Mouse (Mus musculus) forebrain, postnatal 0 days (tissue): ENCODE measurements around the gene Cdk1. TPM values are rescaled to one million over a fixed set of nuclear protein-coding genes. Genes with fewer than 3 reads are reported as not detected.

Experiments used
- ATAC-seq: fragments of 200-750 bp; cut with Nextera tagmentation; 2 replicates; pipeline ENCODE4 v1.8.0; 2017; ENCODE audit warnings: mild to moderate bottlenecking, moderate library complexity
- DNase-seq: peaks from one replicate; pipeline ENCODE4 v3.0.0-alpha.2; 2015
- H3K27ac ChIP-seq: fragments of 300-500 bp; sonication (generic); 2 replicates; pipeline ENCODE4 v1.5.1; 2014; ENCODE audit warnings: low read depth, mild to moderate bottlenecking, antibody characterized with exemption, low read length, moderate library complexity, mixed read lengths
- H3K27me3 ChIP-seq: fragments of 300-500 bp; sonication (generic); 2 replicates; pipeline ENCODE4 v1.6.1; 2014; ENCODE audit warnings: mild to moderate bottlenecking, low read length, mixed read lengths; ENCODE audit not compliant: insufficient read depth
- H3K36me3 ChIP-seq: fragments of 300-500 bp; sonication (generic); 2 replicates; pipeline ENCODE4 v1.6.1; 2014; ENCODE audit warnings: mild to moderate bottlenecking, moderate library complexity; ENCODE audit not compliant: insufficient read depth
- H3K4me1 ChIP-seq: fragments of 300-500 bp; sonication (generic); 2 replicates; pipeline ENCODE4 v1.6.1; 2014; ENCODE audit warnings: antibody characterized with exemption; ENCODE audit not compliant: insufficient read depth
- H3K4me2 ChIP-seq: fragments of 300-500 bp; sonication (generic); 2 replicates; pipeline ENCODE4 v1.6.1; 2014; ENCODE audit warnings: low read depth, mild to moderate bottlenecking, moderate library complexity
- H3K4me3 ChIP-seq: fragments of 300-500 bp; sonication (generic); 2 replicates; pipeline ENCODE4 v1.5.1; 2014; ENCODE audit warnings: low read depth, low read length, mixed read lengths
- H3K9ac ChIP-seq: fragments of 300-500 bp; sonication (generic); 2 replicates; pipeline ENCODE4 v1.6.1; 2014; ENCODE audit warnings: mild to moderate bottlenecking
- H3K9me3 ChIP-seq: fragments of 300-500 bp; sonication (generic); 2 replicates; pipeline ENCODE4 v1.6.1; 2016; ENCODE audit warnings: low read length
- CTCF ChIP-seq: sonication (generic); IDR thresholded peaks from 2 replicates; pipeline ENCODE4 v1.5.1; 2016; ENCODE audit warnings: antibody characterized with exemption, control low read depth, low read depth
- WGBS: fragments of 180-500 bp; shearing (Covaris S2); extraction: QIAGEN DNeasy Blood & Tissue Kit; methylation state at CpG from one replicate; pipeline ENCODE4 v1.1.7; 2014; 5-methylcytosine and 5-hydroxymethylcytosine counted together
- polyA plus RNA-seq: library from polyadenylated mRNA; unstranded; fragments of >200 nt; fragmentation: Nextera tagmentation; extraction: Ambion mirVana; gene quantifications from 2 replicates; pipeline ENCODE4 v1.2.1, GENCODE M21; 2015
- total RNA-seq: library from RNA; depleted of rRNA; stranded (reverse); fragments of >200 nt; gene quantifications from 2 replicates; pipeline ENCODE4 v1.2.3, GENCODE M21; 2014

Cdk1 gene
- total and polyA plus RNA-seq, 2 experiments from 2014 or later = 44.1 to 47.7 TPM

GRCm38 (mm10) chr10:69307067-69307466, 45.7 kb downstream of the Cdk1 start:
- H3K9me3 ChIP-seq = no peaks in the 10 kb centered on the region
- H3K27ac ChIP-seq = no peak overlapping the region
- no peak overlapping the region for H3K4me3 ChIP-seq
- no peaks in the 10 kb centered on the region for H3K27me3 ChIP-seq
- no peak overlapping the region for H3K4me2 ChIP-seq
- WGBS = 44% methylated on average over 5 of the region's 5 CpGs
- no peak overlapping the region for H3K9ac ChIP-seq
- H3K4me1 ChIP-seq = no peaks in the 10 kb centered on the region
- DNase-seq (peak; percentile 78), ATAC-seq (no peak; the same call in 1 of the 2 replicates)
- peak; percentile 83 for TF ChIP-seq CTCF
- H3K36me3 ChIP-seq = no peaks in the 10 kb centered on the region

DNA sequence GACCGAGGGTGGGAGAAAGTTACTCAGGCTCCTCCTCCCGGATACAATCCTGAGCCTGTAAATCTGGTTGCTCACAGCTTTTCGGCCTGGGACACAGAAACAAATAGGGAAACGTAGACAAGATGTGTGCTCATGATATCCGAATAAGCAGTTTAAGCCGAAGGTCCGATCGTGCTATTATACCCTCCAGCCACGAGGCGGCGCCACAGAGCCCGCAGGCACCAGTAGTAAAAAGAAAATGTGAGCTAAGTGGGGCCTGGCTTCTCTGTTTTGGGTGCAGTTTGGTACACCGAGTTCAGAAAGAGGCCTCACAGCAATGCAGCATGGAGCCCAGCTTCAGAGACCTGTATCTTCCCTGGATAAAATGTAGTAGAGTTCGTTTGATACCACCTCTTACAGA, 46.5 kb downstream of the Cdk1 start:
- DNase-seq (no peak), ATAC-seq (no peak)
- Histone ChIP-seq H3K36me3 (no peaks in the 10 kb centered on the region), H3K4me2 (no peak overlapping the region), H3K27me3 (no peaks in the 10 kb centered on the region), H3K4me3 (no peak overlapping the region), H3K9me3 (no peaks in the 10 kb centered on the region), H3K27ac (no peak overlapping the region), H3K4me1 (no peaks in the 10 kb centered on the region), H3K9ac (no peak overlapping the region)
- 76% methylated on average over 14 of the region's 14 CpGs for WGBS
- peak; percentile 59 for TF ChIP-seq CTCF

DNA sequence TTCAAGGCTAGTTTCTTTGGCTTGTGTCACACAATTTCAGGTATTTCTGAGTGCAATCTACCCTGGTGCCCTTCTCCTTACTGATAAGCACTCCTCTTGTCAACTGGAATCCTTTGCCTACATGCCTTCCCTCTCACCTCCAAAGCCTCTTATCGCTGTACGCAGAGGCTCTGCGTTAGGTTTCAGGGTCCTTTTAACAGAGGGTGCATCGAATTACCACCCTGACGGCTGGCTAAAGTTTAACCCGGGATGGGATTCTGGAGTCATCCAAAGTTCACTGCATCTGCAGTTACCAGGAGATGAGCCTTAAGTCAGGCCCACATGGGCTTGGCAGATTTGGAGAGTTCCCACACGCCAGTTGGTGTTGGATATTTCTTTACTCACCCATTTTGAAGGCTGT, 47.1 kb downstream of the Cdk1 start:
- TF ChIP-seq CTCF = no peak
- ATAC-seq (no peak), DNase-seq (no peak)
- Histone ChIP-seq H3K36me3 (no peaks in the 10 kb centered on the region), H3K4me2 (no peak overlapping the region), H3K9ac (no peak overlapping the region), H3K9me3 (no peaks in the 10 kb centered on the region), H3K27me3 (no peaks in the 10 kb centered on the region), H3K4me3 (no peak overlapping the region), H3K27ac (no peak overlapping the region), H3K4me1 (no peaks in the 10 kb centered on the region)
- WGBS = 91% methylated on average over 7 of the region's 7 CpGs

- ATAC-seq (no peak), DNase-seq (no peak)
- Histone ChIP-seq H3K27me3 (no peaks in the 10 kb centered on the region), H3K4me3 (no peak overlapping the region), H3K9me3 (no peaks in the 10 kb centered on the region), H3K36me3 (no peaks in the 10 kb centered on the region), H3K4me1 (no peaks in the 10 kb centered on the region), H3K9ac (no peak overlapping the region), H3K27ac (no peak overlapping the region), H3K4me2 (no peak overlapping the region)
- whole genome bisulfite sequencing = 87% methylated on average over 3 of the region's 3 CpGs
- no peak for TF ChIP-seq CTCF
These were observed 47.9 kb downstream of the Cdk1 start for GRCm38 (mm10) chr10:69304819-69305218.

DNA sequence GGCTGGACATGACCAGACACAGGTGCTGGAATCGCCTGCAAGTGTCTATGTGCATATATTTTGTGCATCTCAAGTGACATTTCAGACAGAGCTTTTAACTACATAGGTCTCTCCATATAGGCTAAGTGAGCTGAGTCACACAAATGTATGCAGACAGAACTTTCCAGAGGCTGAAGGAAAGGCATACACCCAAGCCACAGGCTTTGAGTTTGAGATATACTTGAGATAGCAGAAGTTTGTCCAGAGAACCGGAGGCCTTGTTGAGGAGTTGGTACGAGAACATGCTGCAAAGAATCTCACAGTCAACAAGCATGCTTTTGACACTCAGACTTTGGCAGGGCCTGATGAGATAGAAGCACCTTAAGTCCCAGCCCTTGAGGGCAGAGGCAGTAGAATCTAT, 50.1 kb downstream of the Cdk1 start:
- H3K4me3 ChIP-seq = no peak overlapping the region
- no peak for TF ChIP-seq CTCF
- H3K9me3 ChIP-seq = no peaks in the 10 kb centered on the region

DNA sequence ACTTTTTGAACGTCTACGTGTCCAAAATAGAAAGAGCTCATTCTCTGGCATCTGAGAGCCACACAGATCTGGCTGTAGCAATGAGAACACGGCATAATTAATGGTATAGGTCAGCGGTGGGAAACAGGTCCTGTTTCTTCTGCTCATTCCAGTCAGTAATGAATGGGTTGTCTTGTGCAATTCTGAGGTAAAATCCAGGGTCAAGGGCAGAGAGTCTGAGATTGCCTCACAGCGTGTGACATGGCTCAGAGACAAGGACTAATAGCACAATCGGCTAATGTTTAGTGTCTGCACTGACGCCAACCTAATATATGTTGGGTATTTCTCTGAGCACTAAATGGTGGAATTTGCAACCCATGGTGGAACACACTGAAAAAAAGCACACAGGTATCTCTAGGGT, 52.8 kb downstream of the Cdk1 start:
- no peak for TF ChIP-seq CTCF
- WGBS = 91% methylated on average over 7 of the region's 7 CpGs
- ATAC-seq (no peak), DNase-seq (no peak)
- no peaks in the 10 kb centered on the region for H3K9me3 ChIP-seq
- H3K4me3 ChIP-seq = no peak overlapping the region
- H3K36me3 ChIP-seq = no peaks in the 10 kb centered on the region
- H3K4me1 ChIP-seq = no peaks in the 10 kb centered on the region
- no peak overlapping the region for H3K9ac ChIP-seq
- H3K27me3 ChIP-seq = no peaks in the 10 kb centered on the region
- no peak overlapping the region for H3K27ac ChIP-seq
- H3K4me2 ChIP-seq = no peak overlapping the region

More for the DNA sequence above, 50.1 kb downstream of the Cdk1 start:
- H3K4me1 ChIP-seq = no peaks in the 10 kb centered on the region
- no peak overlapping the region for H3K27ac ChIP-seq
- no peak for ATAC-seq
- 87% methylated on average over 3 of the region's 3 CpGs for WGBS
- DNase-seq = no peak
- no peak overlapping the region for H3K9ac ChIP-seq
- H3K4me2 ChIP-seq = no peak overlapping the region
- no peaks in the 10 kb centered on the region for H3K27me3 ChIP-seq
- no peaks in the 10 kb centered on the region for H3K36me3 ChIP-seq

DNA sequence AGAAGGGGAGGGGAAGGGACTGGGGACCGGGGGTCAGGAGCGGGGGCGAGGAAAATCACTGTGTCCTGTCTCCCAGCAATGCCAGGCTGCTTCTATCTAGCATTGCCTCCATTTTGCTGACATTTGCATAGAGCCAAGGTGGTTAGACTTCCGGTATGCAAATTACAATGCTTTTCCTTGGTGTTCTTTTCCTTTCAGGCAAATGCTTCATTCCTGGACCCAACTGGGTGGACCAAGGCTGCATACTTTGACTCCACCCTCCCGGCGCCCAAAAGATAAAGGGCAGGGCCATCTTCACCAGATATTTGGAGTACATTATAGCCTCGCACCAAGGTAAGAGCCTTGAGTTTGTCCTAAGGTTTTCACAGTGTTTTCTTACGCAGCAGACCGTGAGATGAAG, 56.8 kb downstream of the Cdk1 start:
- TF ChIP-seq CTCF = no peak
- DNase-seq = no peak
- WGBS = 90% methylated on average over 9 of the region's 9 CpGs
- H3K36me3 ChIP-seq = no peaks in the 10 kb centered on the region
- ATAC-seq = no peak
- H3K9ac ChIP-seq = no peak overlapping the region
- H3K27ac ChIP-seq = no peak overlapping the region
- H3K27me3 ChIP-seq = no peaks in the 10 kb centered on the region
- no peaks in the 10 kb centered on the region for H3K4me1 ChIP-seq
- H3K9me3 ChIP-seq = no peaks in the 10 kb centered on the region
- H3K4me2 ChIP-seq = no peak overlapping the region
- H3K4me3 ChIP-seq = no peak overlapping the region

DNA sequence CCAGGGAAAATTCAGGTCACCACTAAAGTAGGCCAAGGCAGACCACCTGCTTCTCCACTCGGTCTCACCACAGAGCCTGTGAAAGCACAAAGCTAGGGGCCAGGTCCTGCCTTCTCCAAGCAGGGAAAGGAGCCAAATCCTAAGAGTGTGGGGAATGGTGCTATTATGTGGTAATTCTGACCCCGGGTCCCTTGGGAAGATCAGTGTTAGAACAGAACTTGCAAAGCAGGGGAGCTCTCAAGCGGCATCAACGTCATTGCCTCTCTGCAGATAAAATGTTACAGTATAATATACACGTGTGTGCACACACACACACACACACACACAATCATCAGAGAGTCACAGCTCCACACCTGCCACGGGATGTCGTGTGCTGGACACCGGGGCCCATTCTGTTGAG, 62.0 kb downstream of the Cdk1 start:
- no peak overlapping the region for H3K4me3 ChIP-seq
- H3K4me1 ChIP-seq = no peaks in the 10 kb centered on the region
- WGBS = 92% methylated on average over 8 of the region's 8 CpGs

More for the DNA sequence above, 62.0 kb downstream of the Cdk1 start:
- Histone ChIP-seq H3K9ac (no peak overlapping the region), H3K27ac (no peak overlapping the region), H3K36me3 (peaks cover 8% of the 10 kb centered on the region; the same call in 1 of the 2 replicates), H3K4me2 (no peak overlapping the region), H3K27me3 (no peaks in the 10 kb centered on the region), H3K9me3 (no peaks in the 10 kb centered on the region)
- DNase-seq (no peak), ATAC-seq (no peak)
- no peak for TF ChIP-seq CTCF
